Mouse (Mus musculus) MEL (cell line): ENCODE data around the gene Cd5. TPM values are rescaled to one million over a fixed set of nuclear protein-coding genes. Genes with fewer than 3 reads are reported as not detected.

ENCODE experiments used
- DNase-seq: peaks from one replicate; pipeline ENCODE4 v3.0.0; 2011; ENCODE audit warnings: low read depth, low spot score
- H3K27ac ChIP-seq: 2 replicates; pipeline ENCODE4 v1.5.1; 2012; ENCODE audit warnings: low read depth, mild to moderate bottlenecking, control low read depth, low read length, moderate library complexity; ENCODE audit not compliant: control insufficient read depth
- H3K27me3 ChIP-seq, 2 experiments: fragments of 150-350 bp in 1 of 2; sonication (generic) in 1 of 2; 2 replicates each; pipeline ENCODE4 v1.6.1; 2012; ENCODE audit warnings: low read length in 2 of 2, mild to moderate bottlenecking in 2 of 2, improper control_type of control experiment in 1 of 2, moderate library complexity in 1 of 2; ENCODE audit not compliant: insufficient read depth in 2 of 2, control insufficient read depth in 1 of 2
- H3K36me3 ChIP-seq, 2 experiments: 2 replicates each; pipeline ENCODE4 v1.6.1; 2012 to 2014; ENCODE audit warnings: low read length in 2 of 2, improper control_type of control experiment in 1 of 2, inconsistent platforms in 1 of 2, mild to moderate bottlenecking in 1 of 2; ENCODE audit not compliant: insufficient read depth in 2 of 2, control insufficient read depth in 1 of 2
- H3K4me1 ChIP-seq, 2 experiments: fragments of 150-350 bp in 1 of 2; sonication (generic) in 1 of 2; 2 replicates each; pipeline ENCODE4 v1.6.1; 2012; ENCODE audit warnings: low read length in 2 of 2, improper control_type of control experiment in 1 of 2, mild to moderate bottlenecking in 1 of 2; ENCODE audit not compliant: insufficient read depth in 2 of 2, control insufficient read depth in 1 of 2
- H3K4me3 ChIP-seq, 2 experiments: fragments of 150-350 bp in 1 of 2; sonication (generic) in 1 of 2; 2 replicates each; pipeline ENCODE4 v1.5.1; 2012; ENCODE audit warnings: low read depth in 2 of 2, low read length in 2 of 2, mild to moderate bottlenecking in 2 of 2, moderate library complexity in 2 of 2, control low read depth in 1 of 2, improper control_type of control experiment in 1 of 2; ENCODE audit not compliant: control insufficient read depth in 1 of 2, insufficient read depth in 1 of 2
- H3K79me2 ChIP-seq: 2 replicates; pipeline ENCODE4 v1.6.1; 2012; ENCODE audit warnings: mild to moderate bottlenecking, low read length, moderate library complexity; ENCODE audit not compliant: control insufficient read depth, poor library complexity, insufficient read depth
- H3K9ac ChIP-seq: 2 replicates; pipeline ENCODE4 v1.6.1; 2012; ENCODE audit warnings: low read depth, mild to moderate bottlenecking, control low read depth, low read length, moderate library complexity; ENCODE audit not compliant: control insufficient read depth, poor library complexity, severe bottlenecking
- H3K9me3 ChIP-seq: fragments of 150-350 bp; sonication (generic); replicated peaks from 2 replicates; pipeline ENCODE4 v1.6.1; 2012; ENCODE audit warnings: mild to moderate bottlenecking, low read length, improper control_type of control experiment, moderate library complexity; ENCODE audit not compliant: insufficient read depth
- CHD2 ChIP-seq: IDR thresholded peaks from 2 replicates; pipeline ENCODE4 v1.6.1; 2011; ENCODE audit warnings: low read length, improper control_type of control experiment
- EP300 ChIP-seq, 2 experiments: IDR thresholded peaks; 2 replicates each; pipeline ENCODE4 v1.6.1; 2011; ENCODE audit warnings: improper control_type of control experiment in 2 of 2, low read length in 2 of 2, low read depth in 1 of 2, mild to moderate bottlenecking in 1 of 2
- GABPA ChIP-seq: IDR thresholded peaks from 2 replicates; pipeline ENCODE4 v1.6.1; 2012; ENCODE audit warnings: low read depth, mild to moderate bottlenecking, inconsistent platforms, low read length, improper control_type of control experiment, moderate library complexity
- JUND ChIP-seq: IDR thresholded peaks from 2 replicates; pipeline ENCODE4 v1.6.1; 2011; ENCODE audit warnings: low read depth, mild to moderate bottlenecking, improper control_type of control experiment, low read length
- KAT2A ChIP-seq: conservative IDR thresholded peaks from 2 replicates; pipeline ENCODE4 v1.6.1; 2012; ENCODE audit warnings: low read depth, low read length, improper control_type of control experiment, inconsistent platforms
- MEF2A ChIP-seq: IDR thresholded peaks from 2 replicates; pipeline ENCODE4 v1.6.1; 2014; ENCODE audit warnings: low read depth, mild to moderate bottlenecking, inconsistent platforms, low read length, improper control_type of control experiment; ENCODE audit not compliant: poor library complexity, insufficient replicate concordance, severe bottlenecking; ENCODE audit errors: extremely low read depth
- MYB ChIP-seq: IDR thresholded peaks from 2 replicates; pipeline ENCODE4 v1.6.1; 2011; ENCODE audit warnings: mild to moderate bottlenecking, low read depth, low read length, improper control_type of control experiment
- MYC ChIP-seq: IDR thresholded peaks from 2 replicates; pipeline ENCODE4 v1.6.1; 2011; ENCODE audit warnings: low read depth, mild to moderate bottlenecking, low read length, improper control_type of control experiment, moderate library complexity
- NRF1 ChIP-seq: IDR thresholded peaks from 2 replicates; pipeline ENCODE4 v1.6.1; 2014; ENCODE audit warnings: low read depth, mild to moderate bottlenecking, inconsistent platforms, low read length, improper control_type of control experiment, moderate library complexity; ENCODE audit not compliant: poor library complexity, insufficient read depth, severe bottlenecking
- RAD21 ChIP-seq: IDR thresholded peaks from 2 replicates; pipeline ENCODE4 v1.6.1; 2011; ENCODE audit warnings: mild to moderate bottlenecking, low read depth, low read length, improper control_type of control experiment
- SIN3A ChIP-seq: IDR thresholded peaks from 2 replicates; pipeline ENCODE4 v1.6.1; 2012; ENCODE audit warnings: low read length, improper control_type of control experiment, inconsistent platforms
- TAL1 ChIP-seq: IDR thresholded peaks from 2 replicates; pipeline ENCODE4 v1.6.1; 2012; ENCODE audit warnings: mild to moderate bottlenecking, inconsistent platforms, low read length, moderate library complexity, mixed read lengths
- TCF12 ChIP-seq: IDR thresholded peaks from 2 replicates; pipeline ENCODE4 v1.6.1; 2014; ENCODE audit warnings: low read depth, mild to moderate bottlenecking, inconsistent platforms, low read length, improper control_type of control experiment, moderate library complexity
- ZMIZ1 ChIP-seq: IDR thresholded peaks from 2 replicates; pipeline ENCODE4 v1.6.1; 2012; ENCODE audit warnings: low read depth, mild to moderate bottlenecking, inconsistent platforms, low read length, improper control_type of control experiment, moderate library complexity
- polyA plus RNA-seq, 2 experiments: library from polyadenylated mRNA; stranded (reverse) in 1 of 2; unstranded in 1 of 2; fragments of >175 nt in 1 of 2; fragments of >200 nt in 1 of 2; gene quantifications; 2 replicates each; pipeline versions ENCODE4 v1.2.1 to v1.2.4; 2012; ENCODE audit warnings: low replicate concordance in 2 of 2, low read depth in 1 of 2; ENCODE audit not compliant: insufficient read length in 2 of 2, insufficient read depth in 1 of 2, missing spikeins in 1 of 2
- total RNA-seq: library from RNA; depleted of rRNA; stranded (reverse); fragments of 300-350 nt; gene quantifications from 2 replicates; pipeline ENCODE4 v1.2.3, GENCODE M21; 2012

Cd5 gene
- total and polyA plus RNA-seq, 3 experiments: not detected

DNA sequence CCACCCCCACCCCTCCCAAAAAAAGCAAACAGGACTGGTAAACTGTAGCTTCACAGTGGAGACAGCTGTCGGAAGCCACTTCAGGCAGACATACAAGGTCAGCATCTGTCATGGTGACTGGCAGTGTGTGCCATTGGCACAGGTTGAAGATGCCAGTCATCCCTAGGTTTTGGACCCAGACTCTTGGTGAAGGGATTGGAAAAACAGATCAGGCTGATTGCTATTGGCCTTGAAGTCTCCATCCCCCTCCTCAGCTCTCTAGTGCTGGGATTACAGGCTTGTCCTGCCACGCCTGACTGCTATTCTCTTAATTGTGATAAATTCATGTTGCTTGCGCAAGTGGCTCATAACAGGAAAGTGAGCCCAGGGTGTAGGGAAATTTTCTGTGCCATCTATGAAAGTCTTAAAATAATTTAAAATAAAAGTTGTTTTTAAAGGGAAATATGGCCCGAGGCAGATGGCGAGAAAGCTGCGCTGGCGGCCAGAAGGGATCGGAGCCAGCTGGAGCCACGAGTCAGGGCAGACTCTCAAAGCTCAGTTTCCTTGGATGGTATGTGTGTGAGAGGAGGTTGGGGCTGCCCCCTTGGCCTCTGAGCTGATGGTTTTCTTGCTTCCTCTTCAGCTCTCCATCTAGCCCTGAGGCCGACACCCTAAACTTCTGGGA lies 46.1 kb upstream of the Cd5 start:
- Histone ChIP-seq H3K9ac (no peak overlapping the region), H3K4me3 (no peak overlapping the region), H3K27me3 (peaks cover 3 to 15% of the 10 kb centered on the region in 2 experiments; a peak in 3 of 4 replicates), H3K79me2 (no peaks in the 10 kb centered on the region), H3K36me3 (no peaks in the 10 kb centered on the region), H3K9me3 (no peaks in the 10 kb centered on the region), H3K27ac (no peak overlapping the region), H3K4me1 (no peaks in the 10 kb centered on the region)
- DNase-seq: no peak
- TF ChIP-seq RAD21 (no peak), JUND (no peak), ZMIZ1 (no peak), KAT2A (no peak), MEF2A (no peak), TAL1 (no peak), NRF1 (no peak), TCF12 (no peak), CHD2 (no peak)

DNA sequence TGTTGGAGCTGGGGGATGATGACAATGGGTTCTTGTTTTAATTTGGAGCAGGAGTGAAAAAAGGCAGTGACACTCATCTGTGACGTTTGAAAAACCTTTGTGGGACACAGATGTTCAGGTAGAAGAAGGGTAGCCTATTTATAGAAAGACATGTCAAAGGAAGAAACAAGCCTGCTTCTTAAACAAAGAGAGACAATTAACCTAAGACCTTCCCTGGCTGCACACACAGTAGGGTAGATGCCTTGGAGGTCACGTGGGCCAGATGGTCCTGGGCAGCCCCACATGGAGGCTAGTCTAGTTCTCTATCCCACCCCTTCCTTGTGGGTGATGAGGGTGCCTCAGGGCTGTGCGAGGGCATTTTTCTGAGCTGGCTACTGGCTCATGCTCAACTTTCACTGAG lies 45.3 kb upstream of the Cd5 start:
- no peaks in the 10 kb centered on the region for H3K36me3 ChIP-seq
- no peaks in the 10 kb centered on the region for H3K4me1 ChIP-seq
- DNase-seq: no peak
- no peaks in the 10 kb centered on the region for H3K79me2 ChIP-seq
- H3K9ac ChIP-seq: no peak overlapping the region
- H3K27ac ChIP-seq: no peak overlapping the region
- no peak overlapping the region for H3K4me3 ChIP-seq
- peaks cover 3 to 18% of the 10 kb centered on the region in 2 experiments; a peak in 3 of 4 replicates for H3K27me3 ChIP-seq
- no peak for TF ChIP-seq MEF2A
- no peak for TF ChIP-seq MYC
- TF ChIP-seq MYB: no peak
- TF ChIP-seq JUND: no peak
- TF ChIP-seq SIN3A: no peak
- TF ChIP-seq KAT2A: no peak
- no peak for TF ChIP-seq EP300 (IDR thresholded peaks at IDR 0.05; ENCODE audit: low read depth in 1 of 2, low read length in 2 of 2)
- TF ChIP-seq, all 39 proteins: peak for 0
- no peaks in the 10 kb centered on the region for H3K9me3 ChIP-seq

DNA sequence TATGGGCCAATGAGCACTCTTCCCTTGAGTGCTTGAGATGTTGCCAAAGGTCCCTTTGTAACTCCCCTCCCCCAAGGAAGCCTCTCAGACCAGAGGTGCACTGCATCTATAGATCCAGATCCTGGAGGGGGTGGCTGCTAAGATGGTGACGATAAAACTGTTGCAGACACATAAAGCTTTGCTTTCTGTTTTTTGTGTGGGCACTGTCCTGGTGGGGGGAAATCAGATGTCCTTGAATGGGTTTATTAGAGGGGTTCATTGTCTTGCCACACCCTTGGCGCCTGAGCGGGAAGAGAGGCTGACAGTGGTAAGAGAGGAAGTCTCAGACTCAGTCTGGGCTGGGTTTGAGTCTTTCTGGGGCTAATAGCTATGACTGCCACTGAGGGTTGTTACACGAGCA lies 44.4 kb upstream of the Cd5 start:
- H3K27me3 ChIP-seq: peaks cover 3 to 18% of the 10 kb centered on the region in 2 experiments
- H3K9me3 ChIP-seq: no peaks in the 10 kb centered on the region
- H3K79me2 ChIP-seq: no peaks in the 10 kb centered on the region
- no peak overlapping the region for H3K9ac ChIP-seq
- no peak overlapping the region for H3K4me3 ChIP-seq
- H3K27ac ChIP-seq: no peak overlapping the region
- no peak for DNase-seq
- TF ChIP-seq TCF12 (no peak), GABPA (no peak)
- no peaks in the 10 kb centered on the region for H3K36me3 ChIP-seq
- no peaks in the 10 kb centered on the region for H3K4me1 ChIP-seq
